In the genomic region with DNA sequence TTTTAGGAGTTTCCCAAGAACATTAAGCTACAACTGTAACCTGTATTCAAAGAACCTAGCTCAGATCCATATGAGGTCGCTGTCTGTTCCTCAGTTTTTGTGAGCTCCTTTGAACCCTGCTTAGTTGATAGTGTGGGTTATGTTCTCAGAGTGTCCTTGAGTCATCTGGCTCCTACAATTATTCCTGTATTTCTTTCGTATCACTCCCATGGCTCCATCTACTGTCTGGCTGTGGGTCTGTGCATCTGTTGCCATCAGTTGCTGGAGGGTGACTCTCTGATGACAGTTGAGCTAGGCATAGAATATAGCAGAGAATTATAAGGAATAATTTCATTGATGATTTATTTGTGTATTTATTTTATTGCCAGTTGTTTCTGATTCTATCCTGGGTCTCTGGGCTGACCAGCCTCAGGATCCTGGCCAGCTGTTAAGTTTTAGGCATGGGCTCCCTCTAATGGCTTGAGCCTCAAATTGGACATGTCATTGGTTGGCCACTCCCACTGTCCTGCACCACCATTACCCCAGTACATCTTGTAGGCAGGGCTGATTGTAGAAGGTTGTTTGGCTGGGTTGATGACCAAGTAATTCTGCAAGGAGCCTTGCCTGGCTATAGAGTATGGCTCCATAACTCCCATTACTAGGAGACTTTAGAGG, we compare ENCODE assay signal across 11 mouse cellular contexts.
DNase-seq lines count a peak whose midpoint lies in the region; ATAC-seq lines count a peak whose summit lies in the region.
"Had no signal": no experiment of that assay in that cellular context is flagged by ENCODE, and none has a peak within 500 bp of the region (broad histone marks: within the 10 kb centered on the region; RNA-seq: fewer than 3 reads in every experiment).

No protein-coding gene starts in this region.

- no peak overlapping the region for H3K4me2 ChIP-seq in kidney, embryonic 15.5 days
- H3K4me2 ChIP-seq: embryonic facial prominence, embryonic 13.5 days; hindbrain, embryonic 14.5 days had no signal

- 0 out of 2 replicates have a peak, but pooled peaks have one; percentile 76 for ATAC-seq in kidney, embryonic 15.5 days (replicated peaks; ENCODE audit: low FRiP score)
- ATAC-seq in common myeloid progenitor, adult 5-6 weeks (replicated peaks; ENCODE audit: low read depth, poor library complexity, severe bottlenecking): peak; percentile 60; the same call in 1 of the 2 replicates

- no peaks in the 10 kb centered on the region for H3K4me1 ChIP-seq in kidney, embryonic 15.5 days
- H3K4me1 ChIP-seq: embryonic facial prominence, embryonic 13.5 days; heart, embryonic 10.5 days had no signal

- no peaks in the 10 kb centered on the region for H3K36me3 ChIP-seq in kidney, embryonic 15.5 days
- H3K36me3 ChIP-seq: embryonic facial prominence, embryonic 13.5 days; heart, embryonic 10.5 days had no signal

- H3K4me3 ChIP-seq in kidney, embryonic 15.5 days (replicated peaks): no peak overlapping the region
- H3K4me3 ChIP-seq: embryonic facial prominence, embryonic 13.5 days; heart, embryonic 10.5 days had no signal

- H3K27ac ChIP-seq in kidney, embryonic 15.5 days: no peak overlapping the region
- H3K27ac ChIP-seq: embryonic facial prominence, embryonic 13.5 days; heart, embryonic 10.5 days; hindbrain, embryonic 14.5 days had no signal

- H3K9me3 ChIP-seq in kidney, embryonic 15.5 days (replicated peaks): no peaks in the 10 kb centered on the region
- H3K9me3 ChIP-seq: embryonic facial prominence, embryonic 13.5 days; heart, embryonic 10.5 days had no signal

- H3K9ac ChIP-seq in kidney, embryonic 15.5 days: no peak overlapping the region
- H3K9ac ChIP-seq: embryonic facial prominence, embryonic 13.5 days; hindbrain, embryonic 14.5 days had no signal

- no peak for DNase-seq in kidney, adult 18-20 months
- peak; percentile 42 for DNase-seq in Muller cell, postnatal 12 days (ENCODE audit: inconsistent ontology term)
- DNase-seq in lung, postnatal 10 days: peak; percentile 34
- DNase-seq in frontal cortex, postnatal 14 days (ENCODE audit: low spot score in 2 of 2): no peak
- no peak for DNase-seq in right cerebral cortex, postnatal 14 days
- no peak for DNase-seq in frontal cortex, postnatal 36 days (ENCODE audit: low spot score in 2 of 2)

- no peaks in the 10 kb centered on the region for H3K27me3 ChIP-seq in kidney, embryonic 15.5 days
- H3K27me3 ChIP-seq: embryonic facial prominence, embryonic 13.5 days had no signal

- 83% methylated on average over 2 of the region's 2 CpGs for WGBS in kidney, embryonic 15.5 days

Comparison
In these comparisons a context has a peak if more than half of its experiments do, and no peak if none do; other contexts are left out.
1. DNase-seq: peak in Muller cell, postnatal 12 days (single experiment) and lung, postnatal 10 days (single experiment); none in kidney, adult 18-20 months (single experiment), frontal cortex, postnatal 14 days (0 of 2), right cerebral cortex, postnatal 14 days (single experiment) and frontal cortex, postnatal 36 days (0 of 2).